Mouse (Mus musculus) cerebellum, adult 2 months (tissue): ENCODE measurements around the gene Ccnt1. TPM values are rescaled to one million over a fixed set of nuclear protein-coding genes. Genes with fewer than 3 reads are reported as not detected.

Experiments used
- DNase-seq, 2 experiments: peaks; one replicate each; pipeline ENCODE4 v3.0.0; 2021
- H3K27ac ChIP-seq: fragments of 200-500 bp; 2 replicates; pipeline ENCODE4 v1.5.1; 2012; ENCODE audit warnings: low read length, control low read depth, inconsistent platforms; ENCODE audit not compliant: insufficient read depth
- H3K27me3 ChIP-seq: fragments of 200-500 bp; 2 replicates; pipeline ENCODE4 v1.6.1; 2012; ENCODE audit warnings: inconsistent platforms, mild to moderate bottlenecking, low read length, moderate library complexity; ENCODE audit not compliant: control insufficient read depth, insufficient read depth
- H3K4me1 ChIP-seq: fragments of 200-500 bp; 2 replicates; pipeline ENCODE4 v1.6.1; 2011; ENCODE audit warnings: low read length; ENCODE audit not compliant: control insufficient read depth, insufficient read depth
- H3K4me3 ChIP-seq: fragments of 200-500 bp; replicated peaks from 2 replicates; pipeline ENCODE3; 2011; ENCODE audit warnings: mild to moderate bottlenecking, low read depth, low read length, control low read depth; ENCODE audit not compliant: insufficient read depth
- CTCF ChIP-seq: fragments of 200-500 bp; IDR thresholded peaks from 2 replicates; pipeline ENCODE4 v1.5.1; 2011; ENCODE audit warnings: low read depth, mild to moderate bottlenecking, control low read depth, low read length, moderate library complexity, borderline replicate concordance; ENCODE audit not compliant: insufficient read depth
- POLR2A ChIP-seq: fragments of 200-500 bp; IDR thresholded peaks from 2 replicates; pipeline ENCODE4 v1.6.1; 2011; ENCODE audit warnings: low read length, control low read depth, borderline replicate concordance; ENCODE audit not compliant: insufficient read depth
- WGBS: fragments of 180-500 bp; shearing (Covaris S2); methylation state at CpG from one replicate; pipeline ENCODE4 v1.1.7; 2018; 5-methylcytosine and 5-hydroxymethylcytosine counted together
- polyA plus RNA-seq: library from polyadenylated mRNA; depleted of rRNA; stranded (reverse); fragments of >200 nt; gene quantifications from 2 replicates; pipeline ENCODE4 v1.2.3, GENCODE M21; 2012

The Ccnt1 gene
- polyA plus RNA-seq, 1 experiment, result 24.2 TPM

- WGBS, result 6% methylated on average over 12 of the region's 12 CpGs
- TF ChIP-seq POLR2A, result no peak
- TF ChIP-seq CTCF, result no peak
- Histone ChIP-seq H3K4me1 (peaks cover 7% of the 10 kb centered on the region), H3K27ac (no peak overlapping the region), H3K27me3 (no peaks in the 10 kb centered on the region), H3K4me3 (peak overlapping the region; percentile 85)
- DNase-seq, result no peak
Measured at GRCm38 (mm10) chr15:98610131-98610633, 39.5 kb upstream of the Ccnt1 start.

GRCm38 (mm10) chr15:98609331-98610130 lies 38.8 kb upstream of the Ccnt1 start, which contains the start of gene Adcy6:
TSS of gene Adcy6 (minus strand) at chr15:98610076.
- TF ChIP-seq CTCF (no peak), POLR2A (0 out of 2 replicates have a peak, but pooled peaks have one; percentile 17)
- Histone ChIP-seq H3K4me3 (peak within 1 kb of the TSS; percentile 85), H3K27ac (peak within 1 kb of the TSS; percentile 24; the same call in 1 of the 2 replicates), H3K27me3 (no peaks in the 10 kb centered on the region), H3K4me1 (peaks cover 5% of the 10 kb centered on the region)
- peak; percentile 73 to 75 for DNase-seq
- WGBS, result 3% methylated on average over 59 of the region's 75 CpGs

DNA sequence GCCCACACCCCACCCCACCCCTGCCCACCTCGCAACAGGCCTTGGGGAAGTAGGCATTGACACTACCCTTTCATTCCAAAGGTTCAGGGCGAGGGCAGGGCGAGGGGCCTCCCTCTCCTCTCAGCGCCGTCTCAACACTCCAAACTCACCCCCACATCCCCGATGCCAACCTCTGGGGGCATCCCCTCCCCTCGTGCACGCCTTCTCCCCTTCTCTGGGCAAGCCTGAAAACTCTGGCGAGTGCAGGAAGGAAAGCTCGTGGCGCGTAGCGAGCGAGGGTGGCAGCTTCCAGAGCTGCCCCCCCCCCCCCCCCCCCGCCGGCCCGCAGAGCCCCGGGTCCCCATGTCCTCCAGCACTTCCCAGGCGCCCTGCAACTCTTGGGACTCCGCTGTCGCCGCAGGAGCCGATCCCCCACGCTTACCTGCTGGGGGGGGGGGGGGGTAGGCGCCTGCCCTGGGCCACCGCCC lies 38.1 kb upstream of the Ccnt1 start:
- 2% methylated on average over 16 of the region's 26 CpGs for WGBS
- Histone ChIP-seq H3K27me3 (no peaks in the 10 kb centered on the region), H3K4me1 (peaks cover 3% of the 10 kb centered on the region; the same call in 1 of the 2 replicates), H3K27ac (no peak overlapping the region), H3K4me3 (peak overlapping the region; percentile 85)
- peak in 1 of 2 experiments; percentile 42 for DNase-seq
- TF ChIP-seq CTCF, result no peak
- TF ChIP-seq POLR2A, result no peak

GRCm38 (mm10) chr15:98608058-98608783 lies 37.5 kb upstream of the Ccnt1 start:
- TF ChIP-seq POLR2A, result no peak
- TF ChIP-seq CTCF, result no peak
- H3K27ac ChIP-seq, result no peak overlapping the region
- H3K4me3 ChIP-seq, result peak overlapping the region; percentile 85
- H3K4me1 ChIP-seq, result peaks cover 8% of the 10 kb centered on the region; the same call in 1 of the 2 replicates
- DNase-seq, result no peak
- 33% methylated on average over 10 of the region's 10 CpGs for WGBS
- no peaks in the 10 kb centered on the region for H3K27me3 ChIP-seq

DNA sequence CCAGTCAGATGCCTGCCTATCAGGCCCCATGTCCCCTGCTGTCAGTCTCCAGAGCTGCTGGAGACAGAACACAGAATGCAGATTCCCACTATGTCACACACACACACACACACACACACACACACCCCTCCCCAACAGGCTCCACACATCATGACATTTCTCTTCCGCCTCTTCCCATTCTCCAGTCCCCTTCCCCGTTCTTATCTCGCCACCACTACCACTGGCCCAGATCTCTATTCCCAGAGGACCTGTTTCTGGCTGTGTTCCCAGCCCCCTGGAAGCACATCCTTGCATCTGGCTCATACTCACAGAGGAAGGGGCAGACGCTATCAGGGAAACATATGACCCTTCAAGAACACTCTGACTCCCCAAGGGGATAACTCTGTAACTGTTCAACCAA lies 36.8 kb upstream of the Ccnt1 start:
- H3K27ac ChIP-seq, result no peak overlapping the region
- no peak for DNase-seq
- no peak overlapping the region for H3K4me3 ChIP-seq
- H3K27me3 ChIP-seq, result no peaks in the 10 kb centered on the region
- TF ChIP-seq CTCF (no peak), POLR2A (no peak)
- 42% methylated on average over 4 of the region's 4 CpGs for WGBS
- H3K4me1 ChIP-seq, result peaks cover 9% of the 10 kb centered on the region; the same call in 1 of the 2 replicates

- TF ChIP-seq POLR2A (no peak), CTCF (no peak)
- H3K27ac ChIP-seq, result no peak overlapping the region
- H3K4me3 ChIP-seq, result no peak overlapping the region
- WGBS, result 65% methylated on average over 9 of the region's 9 CpGs
- H3K27me3 ChIP-seq, result no peaks in the 10 kb centered on the region
- DNase-seq, result no peak
- peaks cover 9% of the 10 kb centered on the region; the same call in 1 of the 2 replicates for H3K4me1 ChIP-seq
Measured at GRCm38 (mm10) chr15:98606739-98607138, 36.0 kb upstream of the Ccnt1 start.

GRCm38 (mm10) chr15:98606051-98606536 lies 35.4 kb upstream of the Ccnt1 start:
- H3K4me1 ChIP-seq, result peaks cover 9% of the 10 kb centered on the region; the same call in 1 of the 2 replicates
- H3K27me3 ChIP-seq, result no peaks in the 10 kb centered on the region
- DNase-seq, result no peak
- WGBS, result 73% methylated on average over 12 of the region's 12 CpGs
- no peak overlapping the region for H3K27ac ChIP-seq
- no peak overlapping the region for H3K4me3 ChIP-seq
- TF ChIP-seq POLR2A, result no peak
- no peak for TF ChIP-seq CTCF
